Mouse (Mus musculus) subcutaneous adipose tissue, adult 2 months (tissue): Measurements from ENCODE around the gene Twnk. TPM values are rescaled to one million over a fixed set of nuclear protein-coding genes. Genes with fewer than 3 reads are reported as not detected.

Experiments
- polyA plus RNA-seq: library from polyadenylated mRNA; depleted of rRNA; stranded (reverse); fragments of >200 nt; gene quantifications from 2 replicates; pipeline ENCODE4 v1.2.3, GENCODE M21; 2012; ENCODE audit warnings: low replicate concordance; rRNA removed

The Twnk gene
- 9.0 and 19.2 TPM in 2 replicates for polyA plus RNA-seq

DNA sequence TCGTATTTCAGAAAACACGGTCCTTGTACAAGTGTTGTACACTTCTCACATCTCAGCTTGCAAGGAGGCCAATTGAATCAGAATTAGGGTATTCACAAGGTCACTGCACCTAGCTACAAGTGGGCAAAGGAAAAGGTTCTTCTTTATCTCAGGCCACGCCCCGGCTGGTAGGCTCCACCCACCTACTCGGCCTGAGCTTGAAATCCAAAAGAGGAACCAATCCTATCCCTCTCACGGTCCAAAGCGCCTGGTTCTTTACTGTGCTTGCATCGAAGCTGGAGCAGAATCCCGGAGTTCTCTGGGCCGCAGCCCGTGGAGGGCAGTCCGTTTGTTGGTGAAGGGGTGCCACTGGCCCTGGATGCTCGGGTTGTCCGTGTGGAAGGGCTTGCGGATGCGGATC lies at the start of gene Twnk:
Twnk (plus strand) TSS at position 220 of the 400 bp plus-strand sequence.

DNA sequence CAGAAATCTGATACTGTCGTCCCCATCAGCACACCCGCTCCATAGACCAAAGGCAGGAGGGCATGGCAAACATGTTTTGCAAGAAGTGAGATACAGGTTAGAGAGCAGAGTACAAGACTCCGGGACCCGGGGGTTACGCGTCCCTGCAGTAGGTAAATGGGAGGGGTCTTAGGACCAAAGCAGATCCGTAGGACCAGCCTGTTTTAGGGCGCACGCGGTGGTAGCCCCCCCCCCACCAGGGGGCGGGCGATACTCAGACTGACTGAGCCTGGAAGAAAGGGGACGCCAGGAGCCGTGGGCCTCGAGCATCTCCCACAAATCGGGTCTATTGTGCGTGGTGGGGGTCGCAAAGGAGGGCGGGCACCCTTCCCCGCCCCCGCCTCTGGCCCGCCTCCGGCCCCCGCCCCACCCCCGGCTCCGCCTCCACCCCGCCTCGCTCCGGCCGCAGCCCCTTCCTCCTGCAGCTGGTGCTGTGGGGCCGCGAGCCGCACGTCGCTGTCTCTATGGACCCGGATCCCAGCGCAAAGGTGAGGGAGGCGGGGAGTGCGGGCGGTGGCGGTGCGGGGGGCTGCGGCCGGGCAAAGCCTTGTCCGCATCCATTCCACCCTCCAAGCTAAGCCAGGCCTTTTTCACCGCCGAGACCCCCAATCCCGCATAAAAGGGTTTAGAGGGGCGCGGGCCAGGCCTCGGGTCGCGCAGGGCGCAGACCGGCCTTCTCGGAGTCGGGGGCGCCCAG lies 16.5 kb upstream of the Twnk start, which contains the start of gene Sema4g:
Sema4g (plus strand) TSS at position 271 of the 736 bp plus-strand sequence.

DNA sequence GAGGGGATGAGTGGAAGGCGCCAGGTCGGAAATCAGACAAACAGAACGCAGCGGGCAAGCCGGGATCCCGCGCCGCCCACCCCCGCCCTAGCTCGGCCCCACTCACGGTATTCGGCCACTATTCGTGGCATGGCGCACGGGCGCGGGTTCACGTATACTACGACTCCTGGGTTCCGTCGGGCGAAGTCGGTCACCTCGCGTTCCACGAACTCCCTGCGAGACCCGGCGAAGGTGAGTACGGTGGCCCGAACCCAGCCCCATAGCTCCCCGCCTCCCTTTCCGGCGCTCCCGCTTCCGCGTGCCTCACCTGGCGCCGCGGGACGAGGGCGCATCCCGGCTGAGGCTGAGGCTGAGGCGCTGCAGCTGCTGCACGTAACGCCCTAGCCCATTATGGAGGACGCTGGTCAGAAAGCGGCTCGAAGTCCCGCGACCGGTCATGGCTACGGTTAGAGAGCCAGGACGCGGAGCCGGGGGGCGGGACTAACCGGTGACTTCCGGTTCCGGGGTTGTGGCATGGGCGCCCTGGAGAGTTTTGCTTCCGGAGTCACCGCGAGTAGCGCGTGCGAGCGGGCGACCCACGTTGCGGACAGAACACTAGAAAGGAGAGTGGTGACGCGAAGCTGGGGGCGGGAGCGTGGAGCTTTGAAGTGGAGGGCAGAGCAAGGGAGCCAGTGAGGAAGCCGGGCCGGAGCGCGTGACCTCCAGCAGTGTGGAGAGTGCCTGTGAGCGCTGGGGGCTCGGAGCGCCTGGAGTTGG lies 672 bp downstream of the Twnk start, which contains the start of gene Mrpl43:
Mrpl43 (minus strand) TSS at position 486 of the 756 bp plus-strand sequence.

GRCm38 (mm10) chr19:45014335-45014971 lies 9.0 kb downstream of the Twnk start, which contains the start of gene Lzts2:
Gene Lzts2, plus strand, starts transcription at chr19:45014414.

DNA sequence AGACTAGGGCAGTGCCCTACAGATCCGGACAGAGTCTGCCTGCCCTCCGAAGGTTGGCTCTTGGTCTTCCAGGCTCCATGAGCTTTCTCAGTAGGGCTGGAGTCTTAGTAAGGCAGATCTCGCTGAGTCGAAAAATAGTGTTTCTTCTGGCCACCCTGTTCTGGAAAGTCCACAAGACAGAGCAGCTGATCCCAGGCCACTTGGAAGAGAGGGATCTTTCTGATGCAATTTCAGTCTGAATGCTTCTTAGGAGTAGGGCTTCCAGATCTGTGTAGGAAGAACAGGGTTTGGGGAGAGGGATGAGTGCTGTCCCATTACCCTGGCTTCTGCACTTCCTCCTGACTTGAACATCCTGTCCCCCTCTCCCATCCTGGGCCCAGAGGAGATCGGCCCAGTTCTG lies 40.2 kb downstream of the Twnk start, which contains the start of gene Pdzd7:
Pdzd7 (minus strand) TSS at position 67 of the 400 bp plus-strand sequence.

GRCm38 (mm10) chr19:45047417-45047934 lies 42.0 kb downstream of the Twnk start, which contains the start of gene Sfxn3:
Gene Sfxn3, plus strand, starts transcription at chr19:45047503.

Other genes with a start within 250 kb of the Twnk start
- 8.4 TPM in 1 of 2 replicates, not detected in the other for gene Pax2, start 249.6 kb upstream of the Twnk start, polyA plus RNA-seq
- gene Slf2, start 74.5 kb upstream of the Twnk start, polyA plus RNA-seq: 15.8 and 36.2 TPM in 2 replicates
- 4.0 and 12.5 TPM in 2 replicates for gene Sema4g, start 16.6 kb upstream of the Twnk start, polyA plus RNA-seq
- gene Mrpl43, start 779 bp downstream of the Twnk start, polyA plus RNA-seq: 65.1 and 69.4 TPM in 2 replicates
- 121 and 175 TPM in 2 replicates for gene Lzts2, start 8.8 kb downstream of the Twnk start, polyA plus RNA-seq
- 0.34 and 0.41 TPM in 2 replicates for gene Pdzd7, start 40.1 kb downstream of the Twnk start, polyA plus RNA-seq
- gene Sfxn3, start 41.8 kb downstream of the Twnk start, polyA plus RNA-seq: 30.2 and 68.5 TPM in 2 replicates
- gene Kazald1, start 69.6 kb downstream of the Twnk start, polyA plus RNA-seq: 4.7 and 5.1 TPM in 2 replicates
- not detected in 2 replicates for gene Tlx1, start 145.0 kb downstream of the Twnk start, polyA plus RNA-seq
- not detected in 2 replicates for gene Lbx1, start 230.1 kb downstream of the Twnk start, polyA plus RNA-seq